Mouse (Mus musculus) heart, embryonic 15.5 days (tissue): Measurements from ENCODE around the gene Gm15557. TPM values are rescaled to one million over a fixed set of nuclear protein-coding genes. Genes with fewer than 3 reads are reported as not detected.

Experiments used
- ATAC-seq: fragments of 200-750 bp; cut with Nextera tagmentation; replicated peaks from 2 replicates; pipeline ENCODE4 v1.8.0; 2017; ENCODE audit warnings: low read depth, moderate TSS enrichment; ENCODE audit not compliant: insufficient number of reproducible peaks, insufficient read depth, low FRiP score
- H3K27ac ChIP-seq: fragments of 300-500 bp; sonication (generic); 2 replicates; pipeline ENCODE4 v1.5.1; 2015; ENCODE audit warnings: mild to moderate bottlenecking, inconsistent platforms
- H3K27me3 ChIP-seq: fragments of 300-500 bp; sonication (generic); 2 replicates; pipeline ENCODE4 v1.6.1; 2015; ENCODE audit warnings: inconsistent platforms
- H3K36me3 ChIP-seq: fragments of 300-500 bp; sonication (generic); 2 replicates; pipeline ENCODE4 v1.6.1; 2015; ENCODE audit warnings: mild to moderate bottlenecking, inconsistent platforms
- H3K4me1 ChIP-seq: fragments of 300-500 bp; sonication (generic); replicated peaks from 2 replicates; pipeline ENCODE4 v1.6.1; 2015; ENCODE audit warnings: inconsistent platforms
- H3K4me2 ChIP-seq: fragments of 300-500 bp; sonication (generic); 2 replicates; pipeline ENCODE4 v1.6.1; 2015; ENCODE audit warnings: inconsistent platforms, mild to moderate bottlenecking, moderate library complexity
- H3K4me3 ChIP-seq: fragments of 300-500 bp; sonication (generic); 2 replicates; pipeline ENCODE4 v1.5.1; 2015; ENCODE audit warnings: mild to moderate bottlenecking, inconsistent platforms
- H3K9ac ChIP-seq: fragments of 300-500 bp; sonication (generic); 2 replicates; pipeline ENCODE4 v1.6.1; 2015; ENCODE audit warnings: mild to moderate bottlenecking, inconsistent platforms
- H3K9me3 ChIP-seq: fragments of 300-500 bp; sonication (generic); replicated peaks from 2 replicates; pipeline ENCODE4 v1.6.1; 2016; ENCODE audit warnings: inconsistent platforms
- WGBS: fragments of 180-500 bp; shearing (Covaris S2); methylation state at CpG from one replicate; pipeline ENCODE4 v1.1.7; 2015; ENCODE audit warnings: mixed read lengths; 5-methylcytosine and 5-hydroxymethylcytosine counted together
- polyA plus RNA-seq: library from polyadenylated mRNA; unstranded; fragments of >200 nt; fragmentation: Nextera tagmentation; extraction: Ambion mirVana; gene quantifications from 2 replicates; pipeline ENCODE4 v1.2.1, GENCODE M21; 2015

Gm15557 gene
- polyA plus RNA-seq, 1 experiment from 2014 or later, result not detected

GRCm38 (mm10) chr2:155956134-155957059 lies 15.9 kb downstream of the Gm15557 start, which contains the start of gene Cep250:
Cep250 (plus strand) TSS chr2:155956458.
- Histone ChIP-seq H3K9me3 (no peaks in the 10 kb centered on the region), H3K27me3 (no peaks in the 10 kb centered on the region), H3K4me2 (peak within 1 kb of the TSS; percentile 72), H3K4me1 (peaks cover 8% of the 10 kb centered on the region), H3K27ac (peak within 1 kb of the TSS; percentile 89), H3K36me3 (no peaks in the 10 kb centered on the region; the same call in 1 of the 2 replicates), H3K9ac (peak within 1 kb of the TSS; percentile 90), H3K4me3 (peak within 1 kb of the TSS; percentile 81)
- WGBS, result 3% methylated on average over 57 of the region's 59 CpGs
- ATAC-seq, result peak; percentile 99

GRCm38 (mm10) chr2:155959981-155960380 lies 19.5 kb downstream of the Gm15557 start:
- WGBS, result 80% methylated on average over 5 of the region's 5 CpGs
- ATAC-seq, result no peak

GRCm38 (mm10) chr2:155961862-155962261 lies 21.3 kb downstream of the Gm15557 start:
- peaks cover 30% of the 10 kb centered on the region for H3K36me3 ChIP-seq

More at GRCm38 (mm10) chr2:155959981-155960380, 19.5 kb downstream of the Gm15557 start:
- Histone ChIP-seq H3K9ac (no peak overlapping the region), H3K4me2 (no peak overlapping the region), H3K4me3 (no peak overlapping the region), H3K9me3 (no peaks in the 10 kb centered on the region), H3K4me1 (peaks cover 8% of the 10 kb centered on the region), H3K27me3 (no peaks in the 10 kb centered on the region), H3K36me3 (peaks cover 16% of the 10 kb centered on the region; the same call in 1 of the 2 replicates), H3K27ac (no peak overlapping the region)

GRCm38 (mm10) chr2:155962991-155963390 lies 22.5 kb downstream of the Gm15557 start:
- Histone ChIP-seq H3K9me3 (no peaks in the 10 kb centered on the region), H3K36me3 (peaks cover 41% of the 10 kb centered on the region), H3K27me3 (no peaks in the 10 kb centered on the region), H3K4me1 (no peaks in the 10 kb centered on the region), H3K9ac (no peak overlapping the region), H3K27ac (no peak overlapping the region), H3K4me2 (no peak overlapping the region), H3K4me3 (no peak overlapping the region)
- no peak for ATAC-seq
- 41% methylated on average over 1 of the region's 1 CpGs for WGBS

More at GRCm38 (mm10) chr2:155961862-155962261, 21.3 kb downstream of the Gm15557 start:
- Histone ChIP-seq H3K4me3 (no peak overlapping the region), H3K9ac (no peak overlapping the region), H3K9me3 (no peaks in the 10 kb centered on the region), H3K27ac (no peak overlapping the region), H3K4me1 (peaks cover 8% of the 10 kb centered on the region), H3K4me2 (no peak overlapping the region), H3K27me3 (no peaks in the 10 kb centered on the region)
- no peak for ATAC-seq
- 87% methylated on average over 10 of the region's 10 CpGs for WGBS

GRCm38 (mm10) chr2:155973348-155973747 lies 32.8 kb downstream of the Gm15557 start:
- Histone ChIP-seq H3K27ac (no peak overlapping the region), H3K36me3 (peaks cover 78% of the 10 kb centered on the region)
- 75% methylated on average over 6 of the region's 6 CpGs for WGBS

GRCm38 (mm10) chr2:155974087-155974731 lies 33.7 kb downstream of the Gm15557 start:
- H3K9me3 ChIP-seq, result no peaks in the 10 kb centered on the region
- peaks cover 75% of the 10 kb centered on the region for H3K36me3 ChIP-seq
- no peak for ATAC-seq
- no peak overlapping the region for H3K4me3 ChIP-seq
- H3K27ac ChIP-seq, result no peak overlapping the region
- H3K4me1 ChIP-seq, result no peaks in the 10 kb centered on the region
- no peak overlapping the region for H3K9ac ChIP-seq
- H3K4me2 ChIP-seq, result no peak overlapping the region
- no peaks in the 10 kb centered on the region for H3K27me3 ChIP-seq
- 74% methylated on average over 14 of the region's 14 CpGs for WGBS

More at GRCm38 (mm10) chr2:155973348-155973747, 32.8 kb downstream of the Gm15557 start:
- no peak for ATAC-seq
- no peaks in the 10 kb centered on the region for H3K4me1 ChIP-seq
- H3K27me3 ChIP-seq, result no peaks in the 10 kb centered on the region
- no peaks in the 10 kb centered on the region for H3K9me3 ChIP-seq
- H3K4me3 ChIP-seq, result no peak overlapping the region
- no peak overlapping the region for H3K4me2 ChIP-seq
- no peak overlapping the region for H3K9ac ChIP-seq

GRCm38 (mm10) chr2:155979328-155979991 lies 38.9 kb downstream of the Gm15557 start:
- Histone ChIP-seq H3K4me1 (no peaks in the 10 kb centered on the region), H3K36me3 (peaks cover 69% of the 10 kb centered on the region), H3K4me2 (no peak overlapping the region; the same call in 1 of the 2 replicates), H3K27me3 (no peaks in the 10 kb centered on the region), H3K27ac (peak overlapping the region; percentile 31), H3K4me3 (no peak overlapping the region), H3K9ac (no peak overlapping the region), H3K9me3 (no peaks in the 10 kb centered on the region)
- 66% methylated on average over 5 of the region's 5 CpGs for WGBS
- 0 out of 2 replicates have a peak, but pooled peaks have one; percentile 35 for ATAC-seq

- no peak for ATAC-seq
- Histone ChIP-seq H3K4me2 (no peak overlapping the region), H3K27ac (no peak overlapping the region), H3K9me3 (no peaks in the 10 kb centered on the region), H3K9ac (no peak overlapping the region), H3K36me3 (peaks cover 82% of the 10 kb centered on the region), H3K4me1 (peaks cover 7% of the 10 kb centered on the region), H3K4me3 (no peak overlapping the region), H3K27me3 (no peaks in the 10 kb centered on the region)
- WGBS, result 93% methylated on average over 7 of the region's 7 CpGs
Observed at GRCm38 (mm10) chr2:155985776-155986175, 45.2 kb downstream of the Gm15557 start.

- H3K27me3 ChIP-seq, result no peaks in the 10 kb centered on the region
- peaks cover 19% of the 10 kb centered on the region for H3K4me1 ChIP-seq
- H3K4me2 ChIP-seq, result no peak overlapping the region
- no peak overlapping the region for H3K4me3 ChIP-seq
- H3K36me3 ChIP-seq, result peaks cover 79% of the 10 kb centered on the region
- no peak for ATAC-seq
- WGBS, result 93% methylated on average over 6 of the region's 6 CpGs
- no peaks in the 10 kb centered on the region for H3K9me3 ChIP-seq
- no peak overlapping the region for H3K27ac ChIP-seq
- no peak overlapping the region for H3K9ac ChIP-seq
Observed at GRCm38 (mm10) chr2:155987131-155987530, 46.6 kb downstream of the Gm15557 start.

GRCm38 (mm10) chr2:155989085-155989484 lies 48.6 kb downstream of the Gm15557 start:
- whole genome bisulfite sequencing, result 35% methylated on average over 4 of the region's 4 CpGs
- Histone ChIP-seq H3K27ac (no peak overlapping the region), H3K9me3 (no peaks in the 10 kb centered on the region), H3K4me3 (no peak overlapping the region), H3K27me3 (no peaks in the 10 kb centered on the region), H3K4me2 (no peak overlapping the region), H3K4me1 (peaks cover 24% of the 10 kb centered on the region), H3K9ac (no peak overlapping the region), H3K36me3 (peaks cover 78% of the 10 kb centered on the region)
- no peak for ATAC-seq

GRCm38 (mm10) chr2:155991151-155991550 lies 50.6 kb downstream of the Gm15557 start:
- no peak overlapping the region for H3K4me3 ChIP-seq
- no peaks in the 10 kb centered on the region for H3K27me3 ChIP-seq
- no peaks in the 10 kb centered on the region for H3K9me3 ChIP-seq
- WGBS, result 77% methylated on average over 10 of the region's 10 CpGs
- ATAC-seq, result no peak
- H3K36me3 ChIP-seq, result peaks cover 74% of the 10 kb centered on the region
- H3K4me2 ChIP-seq, result no peak overlapping the region
- H3K9ac ChIP-seq, result no peak overlapping the region
- peaks cover 24% of the 10 kb centered on the region for H3K4me1 ChIP-seq
- no peak overlapping the region for H3K27ac ChIP-seq
